Mouse (Mus musculus): ENCODE measurements around the gene Cdc42bpg.

DNA sequence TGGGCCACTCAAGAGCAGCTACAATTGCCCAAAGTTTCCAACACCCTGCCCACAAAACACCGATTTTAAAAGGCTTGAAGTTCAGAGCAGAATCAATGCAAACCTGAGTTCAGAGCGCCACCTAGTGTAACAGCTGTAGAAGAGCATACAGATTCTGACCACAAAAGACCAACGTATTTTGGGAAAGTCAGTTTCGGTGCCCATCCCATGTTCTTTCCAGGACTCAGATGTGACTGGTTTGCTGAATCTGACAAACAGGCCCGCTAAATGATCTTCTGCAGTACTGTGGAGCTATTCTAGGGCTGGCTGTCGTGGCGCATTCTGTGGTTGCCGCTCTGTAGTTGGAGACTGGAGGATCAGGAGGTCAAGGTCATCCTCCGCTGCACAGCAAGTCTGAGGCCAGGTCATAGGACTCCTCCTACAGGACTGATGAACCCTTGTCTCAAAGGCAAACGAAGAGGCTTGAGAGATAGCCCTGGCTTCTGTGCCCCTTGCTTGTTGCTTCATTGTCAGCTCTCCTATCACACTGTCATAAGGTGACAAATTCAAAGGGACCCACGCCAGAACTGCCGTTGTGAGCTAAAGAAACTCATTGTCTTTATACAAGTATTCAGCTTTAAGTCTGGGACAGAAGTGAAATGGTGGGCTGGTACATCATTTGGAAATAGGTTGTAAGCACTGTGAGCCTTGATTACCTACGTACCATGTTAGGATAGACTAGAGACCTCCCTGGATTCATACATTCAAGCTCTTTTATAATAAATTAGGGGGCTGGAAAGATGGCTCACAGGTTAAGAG, 25.7 kb downstream of the Cdc42bpg start:
- TF ChIP-seq CTCF (IDR thresholded peaks at IDR 0.05) (peak; percentile 98; the same call in 1 of the 2 replicates), POLR2A (IDR thresholded peaks at IDR 0.05; ENCODE audit: insufficient read depth, low read depth, low read length) (no peak), EP300 (IDR thresholded peaks at IDR 0.05; ENCODE audit: insufficient read depth, low read depth, low read length) (no peak)
